Mouse (Mus musculus) brain, embryonic 14.5 days (tissue): ENCODE measurements around the gene Mavs.

Experiments used
- CTCF ChIP-seq: fragments of 200-500 bp; IDR thresholded peaks from 2 replicates; pipeline ENCODE4 v1.5.1; 2012; ENCODE audit warnings: inconsistent platforms, mild to moderate bottlenecking, moderate library complexity, borderline replicate concordance; ENCODE audit not compliant: insufficient read depth, insufficient read length; ENCODE audit errors: extremely low read depth
- POLR2A ChIP-seq: fragments of 200-500 bp; IDR thresholded peaks from 2 replicates; pipeline ENCODE4 v1.6.1; 2012; ENCODE audit warnings: mild to moderate bottlenecking, inconsistent platforms, borderline replicate concordance; ENCODE audit not compliant: poor library complexity, insufficient read depth, insufficient read length, severe bottlenecking; ENCODE audit errors: extremely low read depth

GRCm38 (mm10) chr2:131186771-131187601 is 46.9 kb upstream of the Mavs start, which contains the start of the genes Cdc25b and Spef1:
- TF ChIP-seq CTCF (peak; percentile 31; the same call in 1 of the 2 replicates), POLR2A (no peak; the same call in 1 of the 2 replicates)
